Mouse (Mus musculus) heart, embryonic 12.5 days (tissue): Measurements from ENCODE around the gene Zfp61. TPM values are rescaled to one million over a fixed set of nuclear protein-coding genes. Genes with fewer than 3 reads are reported as not detected.

Experiments
- ATAC-seq: fragments of 200-750 bp; cut with Nextera tagmentation; 2 replicates; pipeline ENCODE4 v1.8.0; 2017; ENCODE audit warnings: moderate TSS enrichment, moderate library complexity; ENCODE audit not compliant: insufficient number of reproducible peaks, low FRiP score
- H3K27ac ChIP-seq: fragments of 300-500 bp; sonication (generic); 2 replicates; pipeline ENCODE4 v1.5.1; 2016; ENCODE audit warnings: mild to moderate bottlenecking, moderate library complexity; ENCODE audit not compliant: poor library complexity, severe bottlenecking
- H3K27me3 ChIP-seq: fragments of 300-500 bp; sonication (generic); replicated peaks from 2 replicates; pipeline ENCODE4 v1.6.1; 2016; ENCODE audit warnings: mild to moderate bottlenecking, moderate library complexity
- H3K36me3 ChIP-seq: fragments of 300-500 bp; sonication (generic); 2 replicates; pipeline ENCODE4 v1.6.1; 2016; ENCODE audit warnings: mild to moderate bottlenecking, moderate library complexity
- H3K4me1 ChIP-seq: fragments of 300-500 bp; sonication (generic); replicated peaks from 2 replicates; pipeline ENCODE4 v1.6.1; 2016; ENCODE audit warnings: mild to moderate bottlenecking
- H3K4me2 ChIP-seq: fragments of 300-500 bp; sonication (generic); 2 replicates; pipeline ENCODE4 v1.6.1; 2016; ENCODE audit warnings: mild to moderate bottlenecking, moderate library complexity
- H3K4me3 ChIP-seq: fragments of 300-500 bp; sonication (generic); 2 replicates; pipeline ENCODE4 v1.5.1; 2016; ENCODE audit warnings: mild to moderate bottlenecking
- H3K9ac ChIP-seq: fragments of 300-500 bp; sonication (generic); 2 replicates; pipeline ENCODE4 v1.6.1; 2016; ENCODE audit warnings: mild to moderate bottlenecking, moderate library complexity
- H3K9me3 ChIP-seq: fragments of 300-500 bp; sonication (generic); replicated peaks from 2 replicates; pipeline ENCODE4 v1.6.1; 2016; ENCODE audit warnings: mild to moderate bottlenecking, moderate library complexity
- WGBS: fragments of 180-500 bp; shearing (Covaris S2); methylation state at CpG from one replicate; pipeline ENCODE4 v1.1.7; 2016; 5-methylcytosine and 5-hydroxymethylcytosine counted together
- polyA plus RNA-seq: library from polyadenylated mRNA; unstranded; fragments of >200 nt; fragmentation: Nextera tagmentation; extraction: Ambion mirVana; gene quantifications from 2 replicates; pipeline ENCODE4 v1.2.1, GENCODE M21; 2016

Zfp61 gene
- polyA plus RNA-seq, 1 experiment from 2014 or later: 17.0 TPM

DNA sequence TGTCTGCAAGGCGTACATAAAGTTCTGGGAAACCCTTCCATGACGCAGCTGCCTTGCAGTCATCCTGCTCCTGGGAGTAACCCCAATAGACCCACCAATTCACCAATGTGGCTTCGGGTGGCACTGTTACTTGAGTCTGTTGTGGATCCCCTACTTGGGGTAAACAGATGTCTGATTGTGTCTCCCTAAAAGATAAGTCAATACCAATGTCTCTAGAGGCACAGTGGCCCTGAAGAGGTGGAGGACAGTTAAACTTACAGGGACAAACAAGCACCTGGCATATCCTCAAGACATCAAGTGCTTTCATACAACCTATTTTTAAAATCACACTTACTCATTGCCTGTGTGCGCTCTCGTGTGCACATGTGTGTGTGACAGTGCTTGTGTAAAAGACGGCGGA, 5.7 kb downstream of the Zfp61 start:
- peaks cover 70% of the 10 kb centered on the region for H3K36me3 ChIP-seq
- peaks cover 11% of the 10 kb centered on the region for H3K4me1 ChIP-seq
- H3K4me2 ChIP-seq: no peak overlapping the region
- H3K27me3 ChIP-seq: no peaks in the 10 kb centered on the region
- no peak overlapping the region for H3K27ac ChIP-seq
- H3K9ac ChIP-seq: no peak overlapping the region
- 97% methylated on average over 7 of the region's 7 CpGs for WGBS
- H3K4me3 ChIP-seq: no peak overlapping the region
- no peak for ATAC-seq
- no peaks in the 10 kb centered on the region for H3K9me3 ChIP-seq

GRCm38 (mm10) chr7:24294763-24295162, 6.3 kb downstream of the Zfp61 start:
- Histone ChIP-seq H3K27ac (no peak overlapping the region), H3K36me3 (peaks cover 76% of the 10 kb centered on the region), H3K4me1 (peaks cover 6% of the 10 kb centered on the region), H3K27me3 (no peaks in the 10 kb centered on the region), H3K9ac (no peak overlapping the region), H3K9me3 (no peaks in the 10 kb centered on the region), H3K4me3 (no peak overlapping the region), H3K4me2 (no peak overlapping the region)
- WGBS: 91% methylated on average over 4 of the region's 4 CpGs
- ATAC-seq: no peak

DNA sequence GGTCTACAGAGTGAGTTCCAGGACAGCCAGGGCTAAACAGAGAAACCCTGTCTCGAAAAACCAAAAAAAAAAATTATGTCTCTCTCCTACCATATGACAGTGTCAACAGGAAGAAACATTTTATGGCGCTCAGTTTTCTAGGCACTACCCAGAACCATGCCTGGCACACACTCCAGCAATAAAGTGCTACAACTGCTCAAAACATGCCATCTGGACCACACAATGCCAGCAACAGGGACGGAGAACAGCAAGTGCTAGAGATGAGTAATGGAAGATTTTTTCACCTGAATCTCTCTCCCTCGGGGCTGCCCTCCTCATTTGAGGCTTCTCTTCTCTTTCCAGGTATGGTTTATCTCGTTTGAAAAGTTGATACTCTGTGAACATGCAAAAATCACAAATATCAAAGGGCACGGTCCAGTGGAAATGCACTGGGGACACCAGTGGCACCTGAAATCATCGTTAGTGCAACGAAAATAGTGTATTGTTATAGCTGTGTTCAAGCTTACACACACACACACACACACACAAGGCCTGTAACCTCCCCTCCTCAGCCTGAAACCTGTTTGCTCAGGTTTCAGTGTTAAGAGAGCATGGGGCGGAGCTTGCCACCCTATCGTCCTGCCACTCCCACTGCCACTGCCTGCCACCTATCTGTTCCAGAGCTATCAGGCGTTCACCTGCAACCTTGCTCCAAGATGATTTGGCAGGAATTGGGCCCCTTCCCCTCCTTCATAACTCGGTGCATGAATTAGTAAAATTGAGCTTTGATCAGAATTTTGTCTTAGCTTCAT, 7.8 kb downstream of the Zfp61 start:
- no peak for ATAC-seq
- peaks cover 81% of the 10 kb centered on the region for H3K36me3 ChIP-seq
- no peak overlapping the region for H3K27ac ChIP-seq
- peaks cover 3% of the 10 kb centered on the region for H3K4me1 ChIP-seq
- H3K4me2 ChIP-seq: no peak overlapping the region
- 84% methylated on average over 12 of the region's 12 CpGs for WGBS
- no peak overlapping the region for H3K9ac ChIP-seq
- H3K4me3 ChIP-seq: no peak overlapping the region
- H3K9me3 ChIP-seq: no peaks in the 10 kb centered on the region
- no peaks in the 10 kb centered on the region for H3K27me3 ChIP-seq

DNA sequence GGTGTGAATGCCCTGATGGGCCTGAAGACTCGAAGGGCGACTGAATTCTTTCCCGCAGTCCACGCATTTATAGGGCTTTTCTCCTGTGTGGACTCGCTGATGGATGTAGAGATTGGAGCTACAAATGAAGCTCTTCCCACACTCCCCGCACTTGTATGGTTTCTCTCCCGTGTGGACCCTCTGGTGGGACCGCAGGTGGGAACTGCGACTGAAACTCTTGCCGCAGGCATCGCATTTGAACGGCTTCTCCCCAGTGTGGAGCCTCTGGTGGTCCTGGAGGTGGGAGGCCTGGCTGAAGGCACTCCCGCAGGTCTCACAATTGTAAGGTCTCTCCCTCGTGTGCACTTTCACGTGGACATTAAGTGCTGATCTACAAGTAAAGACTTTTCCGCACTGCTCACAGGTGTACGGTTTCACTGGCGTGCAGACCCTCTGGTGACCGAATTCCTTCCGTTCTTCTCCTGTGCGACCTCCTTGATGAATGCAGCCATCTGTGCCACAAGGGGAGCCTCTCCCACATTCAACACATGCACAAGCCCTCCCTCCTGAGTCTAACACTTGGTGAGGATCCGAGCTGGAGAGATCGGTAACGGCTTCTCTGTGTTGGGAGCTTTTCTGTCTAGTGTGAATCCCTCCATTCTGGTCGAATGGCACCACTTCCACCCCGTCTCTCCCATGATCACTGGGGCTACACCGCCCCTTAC, 9.5 kb downstream of the Zfp61 start:
- 83% methylated on average over 27 of the region's 27 CpGs for WGBS
- no peaks in the 10 kb centered on the region for H3K4me1 ChIP-seq
- no peak for ATAC-seq

GRCm38 (mm10) chr7:24290106-24290693, 10.8 kb downstream of the Zfp61 start:
- no peaks in the 10 kb centered on the region for H3K27me3 ChIP-seq
- H3K9me3 ChIP-seq: no peaks in the 10 kb centered on the region
- H3K4me3 ChIP-seq: no peak overlapping the region
- peaks cover 59% of the 10 kb centered on the region for H3K36me3 ChIP-seq
- no peak overlapping the region for H3K27ac ChIP-seq
- 90% methylated on average over 4 of the region's 4 CpGs for WGBS
- H3K9ac ChIP-seq: no peak overlapping the region
- H3K4me2 ChIP-seq: no peak overlapping the region
- ATAC-seq: no peak
- no peaks in the 10 kb centered on the region for H3K4me1 ChIP-seq

More for the DNA sequence above, 9.5 kb downstream of the Zfp61 start:
- Histone ChIP-seq H3K36me3 (peaks cover 72% of the 10 kb centered on the region), H3K4me2 (no peak overlapping the region), H3K27ac (no peak overlapping the region), H3K4me3 (no peak overlapping the region), H3K9me3 (no peaks in the 10 kb centered on the region), H3K9ac (no peak overlapping the region), H3K27me3 (no peaks in the 10 kb centered on the region)

DNA sequence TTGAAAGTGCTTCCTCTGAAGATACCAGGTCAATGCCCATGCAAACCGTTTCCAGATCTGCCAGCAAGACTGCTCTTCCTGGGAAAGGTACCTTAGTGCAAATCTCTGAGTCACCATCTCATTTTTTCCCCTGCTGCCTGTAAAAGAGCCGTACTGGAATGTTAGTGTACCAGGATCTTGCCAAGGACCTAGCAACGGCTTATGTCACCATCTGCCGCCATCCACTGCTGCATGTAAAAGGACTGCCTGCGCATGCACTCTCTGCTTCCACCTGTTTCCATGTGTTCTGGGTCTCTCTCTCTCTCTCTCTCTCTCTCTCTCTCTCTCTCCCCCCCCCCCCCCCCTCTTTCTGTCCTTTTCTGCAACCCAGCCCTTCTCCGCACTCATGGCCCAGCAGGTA, 12.5 kb downstream of the Zfp61 start:
- no peak overlapping the region for H3K9ac ChIP-seq
- H3K36me3 ChIP-seq: peaks cover 42% of the 10 kb centered on the region
- H3K27me3 ChIP-seq: no peaks in the 10 kb centered on the region
- ATAC-seq: no peak
- no peak overlapping the region for H3K4me3 ChIP-seq
- no peak overlapping the region for H3K27ac ChIP-seq
- no peaks in the 10 kb centered on the region for H3K4me1 ChIP-seq
- no peaks in the 10 kb centered on the region; the same call in 1 of the 2 replicates for H3K9me3 ChIP-seq
- H3K4me2 ChIP-seq: no peak overlapping the region
- 84% methylated on average over 6 of the region's 6 CpGs for WGBS

DNA sequence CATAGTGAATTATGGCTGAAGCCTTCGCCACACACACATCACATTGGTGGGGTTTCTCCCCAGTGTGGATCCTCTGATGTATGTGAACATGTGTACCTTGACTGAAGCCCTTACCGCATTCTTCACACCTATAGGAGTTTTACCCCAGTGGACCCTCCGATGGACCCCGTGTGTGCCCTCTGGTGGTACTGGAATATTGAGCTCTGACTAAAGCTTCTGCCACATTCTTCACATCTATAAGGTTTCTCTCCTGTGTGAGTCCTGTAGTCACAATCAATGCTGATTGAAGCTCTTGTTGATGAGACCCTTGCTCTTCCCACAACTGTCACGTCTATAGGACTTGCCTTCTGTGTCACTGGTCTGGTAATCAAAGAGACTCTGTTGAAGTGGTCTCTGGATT, 13.4 kb downstream of the Zfp61 start:
- no peak overlapping the region for H3K27ac ChIP-seq
- H3K27me3 ChIP-seq: no peaks in the 10 kb centered on the region; the same call in 1 of the 2 replicates
- ATAC-seq: no peak
- no peak overlapping the region for H3K4me3 ChIP-seq
- H3K9me3 ChIP-seq: peaks cover 4% of the 10 kb centered on the region; the same call in 1 of the 2 replicates
- H3K36me3 ChIP-seq: peaks cover 33% of the 10 kb centered on the region
- H3K4me1 ChIP-seq: no peaks in the 10 kb centered on the region
- no peak overlapping the region for H3K4me2 ChIP-seq
- H3K9ac ChIP-seq: no peak overlapping the region
- WGBS: 85% methylated on average over 5 of the region's 5 CpGs

DNA sequence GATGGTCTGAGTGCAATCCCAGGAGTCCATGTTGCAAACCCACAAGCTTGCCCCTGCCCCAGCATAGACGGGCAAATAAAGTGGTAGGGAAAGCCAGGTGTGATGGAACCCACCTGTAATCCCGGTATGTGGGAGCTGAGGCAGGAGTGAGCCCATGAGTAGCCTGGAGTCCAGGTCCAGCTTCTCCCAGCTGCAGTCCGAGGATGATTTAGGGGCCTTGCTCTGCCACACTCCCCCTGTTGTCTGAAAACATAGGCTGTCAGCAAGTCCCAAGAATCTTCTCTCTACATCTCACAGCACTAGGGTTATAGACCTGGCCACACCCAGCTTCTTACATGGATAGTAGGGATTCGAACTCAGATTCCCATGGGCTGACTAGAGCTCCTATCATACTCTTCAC, 14.1 kb downstream of the Zfp61 start:
- no peak for ATAC-seq
- no peak overlapping the region for H3K27ac ChIP-seq
- 68% methylated on average over 4 of the region's 4 CpGs for WGBS

GRCm38 (mm10) chr7:24286090-24286489, 14.9 kb downstream of the Zfp61 start:
- H3K4me1 ChIP-seq: no peaks in the 10 kb centered on the region
- peaks cover 4% of the 10 kb centered on the region; the same call in 1 of the 2 replicates for H3K9me3 ChIP-seq
- H3K4me2 ChIP-seq: no peak overlapping the region
- 45% methylated on average over 4 of the region's 4 CpGs for WGBS
- H3K36me3 ChIP-seq: peaks cover 18% of the 10 kb centered on the region
- H3K4me3 ChIP-seq: no peak overlapping the region
- H3K27me3 ChIP-seq: no peaks in the 10 kb centered on the region; the same call in 1 of the 2 replicates
- no peak overlapping the region for H3K9ac ChIP-seq
- ATAC-seq: no peak
- H3K27ac ChIP-seq: no peak overlapping the region

More for the DNA sequence above, 14.1 kb downstream of the Zfp61 start:
- no peak overlapping the region for H3K9ac ChIP-seq
- no peaks in the 10 kb centered on the region for H3K4me1 ChIP-seq
- H3K36me3 ChIP-seq: peaks cover 26% of the 10 kb centered on the region
- no peak overlapping the region for H3K4me3 ChIP-seq
- H3K4me2 ChIP-seq: no peak overlapping the region
- H3K9me3 ChIP-seq: peaks cover 4% of the 10 kb centered on the region; the same call in 1 of the 2 replicates
- no peaks in the 10 kb centered on the region; the same call in 1 of the 2 replicates for H3K27me3 ChIP-seq

DNA sequence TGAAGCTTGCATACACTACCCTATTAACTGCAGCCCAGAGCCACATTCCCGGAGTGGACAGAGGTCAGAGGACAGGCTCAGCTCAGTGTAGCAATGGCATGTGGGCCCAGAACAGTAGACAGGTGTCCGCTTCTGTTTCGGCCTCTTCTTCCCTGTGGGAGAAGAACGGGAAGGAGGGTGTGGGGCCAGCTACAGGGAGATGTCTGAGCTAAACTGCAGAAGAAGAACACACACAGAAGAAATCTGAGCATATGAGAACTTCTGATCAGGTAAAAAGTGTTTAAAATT, 20.2 kb downstream of the Zfp61 start:
- ATAC-seq: no peak
- Histone ChIP-seq H3K4me3 (no peak overlapping the region), H3K27me3 (no peaks in the 10 kb centered on the region; the same call in 1 of the 2 replicates), H3K4me2 (no peak overlapping the region), H3K9me3 (peaks cover 4% of the 10 kb centered on the region), H3K27ac (no peak overlapping the region), H3K9ac (no peak overlapping the region), H3K36me3 (peaks cover 8% of the 10 kb centered on the region), H3K4me1 (no peaks in the 10 kb centered on the region)
- 51% methylated on average over 4 of the region's 4 CpGs for WGBS
